Mouse (Mus musculus) ovary, adult 10 weeks (tissue): Measurements from ENCODE around the gene Bpifb4. TPM values are rescaled to one million over a fixed set of nuclear protein-coding genes. Genes with fewer than 3 reads are reported as not detected.

Source experiments
- polyA plus RNA-seq: library from polyadenylated mRNA; stranded (reverse); fragments of 350-450 nt; fragmentation: Illumina TruSeq; extraction: RNeasy Lipid Tissue Mini Kit (QIAGEN cat#74804); gene quantifications from one replicate; pipeline ENCODE4 v1.2.3, GENCODE M21; 2014

Gene Bpifb4
- 23.9 TPM for polyA plus RNA-seq

DNA sequence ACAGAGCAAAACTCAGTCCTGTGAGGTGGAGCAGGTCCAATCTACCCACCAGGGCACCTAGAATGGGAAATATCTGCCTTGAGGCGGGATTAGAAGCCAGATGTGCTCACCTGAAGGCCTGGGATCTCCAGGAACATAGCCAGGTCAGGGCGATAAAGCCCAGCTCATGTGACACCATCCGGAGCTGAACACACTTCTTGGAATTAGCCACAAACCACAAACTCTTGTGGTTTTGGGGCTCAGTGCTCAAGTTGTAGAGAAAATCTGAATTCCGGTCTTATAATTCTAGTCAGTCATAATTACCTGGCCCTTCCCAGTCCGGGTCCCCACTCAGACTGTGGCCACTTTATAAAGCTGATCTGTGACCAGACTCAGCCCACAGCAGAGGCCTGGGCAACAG is at the start of gene Bpifb4:
Gene Bpifb4, plus strand, starts transcription at position 370 of the 400 bp plus-strand sequence.

DNA sequence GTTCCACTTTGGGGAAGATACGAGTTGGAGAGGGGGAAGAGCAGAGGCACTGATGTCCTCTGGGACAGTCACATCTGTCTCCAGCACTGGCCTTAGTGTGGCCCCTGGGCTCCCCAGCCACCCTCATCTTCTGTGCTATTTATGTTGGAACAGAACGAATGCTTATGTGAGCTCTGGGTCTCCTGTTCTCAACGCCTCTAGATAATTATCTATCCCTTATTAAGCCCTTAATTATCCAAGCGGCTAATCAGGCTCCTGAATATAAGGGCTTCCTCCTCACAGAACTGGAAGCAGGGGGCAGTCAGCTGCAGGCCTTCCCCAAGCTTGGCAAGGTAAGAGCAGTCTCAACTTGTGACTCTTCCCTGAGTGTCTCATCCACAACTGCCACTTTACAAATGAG is 37.9 kb upstream of the Bpifb4 start, which contains the start of gene Bpifb6:
Gene Bpifb6, plus strand, starts transcription at position 301 of the 400 bp plus-strand sequence.

DNA sequence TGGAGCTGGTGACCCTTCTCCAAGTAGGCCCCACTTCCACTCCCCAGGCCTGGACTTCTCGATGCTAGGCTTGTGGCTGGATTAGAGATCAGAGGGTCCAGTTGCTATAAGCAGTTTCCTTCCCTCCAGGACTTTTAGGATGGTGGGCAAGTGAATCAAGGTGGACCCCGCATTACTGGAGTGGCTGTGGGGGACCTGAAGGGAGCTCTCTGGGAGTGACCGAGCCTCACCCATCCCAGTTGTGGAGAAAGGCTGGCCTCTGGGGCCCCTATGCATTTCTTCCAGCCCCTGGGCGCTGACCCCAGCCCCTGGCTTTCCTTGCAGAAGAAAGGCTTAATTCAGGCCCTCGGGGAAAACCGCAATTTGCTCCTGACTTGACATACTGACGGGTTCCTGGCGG is 20.1 kb upstream of the Bpifb4 start, which contains the start of gene Bpifb3:
Gene Bpifb3, plus strand, starts transcription at position 301 of the 400 bp plus-strand sequence.

DNA sequence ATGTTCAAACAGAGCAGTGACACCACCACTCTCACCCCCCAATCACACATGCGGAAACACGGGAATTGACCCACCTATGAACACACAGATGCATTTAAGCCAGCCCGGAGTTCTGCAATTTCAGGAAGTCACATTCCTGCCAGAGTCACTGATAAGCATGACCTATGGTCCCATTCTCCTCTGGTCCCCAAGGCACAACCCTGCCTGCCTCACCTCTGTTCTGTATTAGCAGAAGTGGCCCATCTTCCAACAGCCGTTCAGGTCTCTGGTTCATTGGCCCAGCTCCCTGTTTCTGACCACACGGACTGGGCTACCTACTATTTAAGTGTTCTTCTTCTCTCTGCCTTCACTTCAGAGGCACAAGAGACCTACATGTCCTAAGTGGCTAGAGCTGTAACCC is 36.6 kb downstream of the Bpifb4 start, which contains the start of gene Bpifa6:
Gene Bpifa6, plus strand, starts transcription at position 364 of the 400 bp plus-strand sequence.

DNA sequence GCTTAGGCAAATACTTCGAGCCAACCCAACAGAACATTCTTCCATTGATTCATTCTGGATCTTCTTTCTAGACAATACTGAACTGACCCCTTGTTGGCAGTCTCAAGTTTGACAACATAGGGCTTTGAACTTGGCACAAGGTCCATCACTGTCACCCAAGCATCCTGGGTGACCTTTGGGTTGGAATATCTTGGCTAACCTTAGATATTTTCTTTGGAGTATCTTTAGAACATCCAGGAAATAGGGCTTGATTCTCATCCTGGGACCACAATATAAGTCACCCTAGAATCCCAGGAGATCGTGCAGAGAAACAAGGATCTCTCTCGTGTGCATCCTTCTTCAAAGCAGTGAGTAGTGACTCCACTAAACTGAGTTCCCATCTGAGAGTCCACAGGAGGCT is 70.0 kb downstream of the Bpifb4 start, which contains the start of gene Bpifa2:
Gene Bpifa2, plus strand, starts transcription at position 301 of the 400 bp plus-strand sequence.

Other genes starting within 250 kb of the Bpifb4 start
- gene Dnmt3c, start 241.6 kb upstream of the Bpifb4 start, polyA plus RNA-seq, result not detected
- 678 TPM for gene Mapre1, start 196.9 kb upstream of the Bpifb4 start, polyA plus RNA-seq
- not detected for gene Efcab8, start 158.3 kb upstream of the Bpifb4 start, polyA plus RNA-seq
- gene Sun5, start 67.1 kb upstream of the Bpifb4 start, polyA plus RNA-seq, result not detected
- not detected for gene Bpifb2, start 63.2 kb upstream of the Bpifb4 start, polyA plus RNA-seq
- not detected for gene Bpifb6, start 37.8 kb upstream of the Bpifb4 start, polyA plus RNA-seq
- gene Bpifb3, start 20.0 kb upstream of the Bpifb4 start, polyA plus RNA-seq, result not detected
- 0.48 TPM for gene Bpifa6, start 36.7 kb downstream of the Bpifb4 start, polyA plus RNA-seq
- 3.3 TPM for gene Bpifa2, start 70.1 kb downstream of the Bpifb4 start, polyA plus RNA-seq
- gene Bpifa3, start 192.1 kb downstream of the Bpifb4 start, polyA plus RNA-seq, result not detected
- gene Bpifa1, start 204.7 kb downstream of the Bpifb4 start, polyA plus RNA-seq, result not detected
- not detected for gene Bpifa5, start 224.4 kb downstream of the Bpifb4 start, polyA plus RNA-seq